In the genomic region with DNA sequence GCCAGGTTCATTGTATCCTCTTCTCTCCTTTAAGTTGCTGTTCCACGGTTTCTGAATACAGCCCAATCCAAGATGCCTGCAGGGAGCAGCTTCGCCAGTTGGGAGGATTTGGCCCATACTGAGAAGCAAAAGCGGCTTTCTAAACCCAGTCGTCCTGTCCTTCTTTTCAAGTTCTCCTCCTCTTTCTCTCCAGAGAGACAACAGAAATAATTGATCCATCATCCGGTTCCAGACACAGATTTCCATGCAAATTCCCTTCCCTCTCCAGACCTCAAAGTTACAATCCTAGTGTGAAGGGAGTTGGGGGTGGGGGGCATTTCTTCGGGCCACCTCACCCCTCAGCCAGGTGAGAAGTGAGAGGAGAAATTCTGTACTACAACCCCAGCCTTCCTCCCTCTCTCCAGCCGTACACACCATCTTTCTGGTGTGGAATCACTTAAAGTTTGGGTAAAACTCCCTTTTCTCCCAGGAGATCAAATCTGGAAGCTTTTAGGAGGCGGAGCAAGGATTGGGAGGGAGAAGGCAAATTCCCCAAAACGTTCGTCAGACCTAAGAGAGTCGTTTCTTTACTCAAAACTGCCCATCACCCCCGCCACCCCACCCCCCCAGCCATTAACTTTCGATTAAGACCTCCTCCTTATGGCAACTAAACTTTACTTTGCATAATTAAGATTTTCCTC, we compare ENCODE assay signal across 8 mouse cellular contexts. TPM values are rescaled to one million over a fixed set of nuclear protein-coding genes. Genes with fewer than 3 reads are reported as not detected.
DNase-seq lines count a peak whose midpoint lies in the region; ATAC-seq and TF ChIP-seq lines count a peak whose summit lies in the region.

No protein-coding gene starts in this region.

- peak overlapping the region; percentile 62 for H3K9ac ChIP-seq in embryonic facial prominence, embryonic 15.5 days
- peak overlapping the region; percentile 52; the same call in 1 of the 2 replicates for H3K9ac ChIP-seq in hindbrain, embryonic 14.5 days
- peak overlapping the region; percentile 24; the same call in 1 of the 2 replicates for H3K9ac ChIP-seq in midbrain, embryonic 14.5 days (replicated peaks; ENCODE audit: low read length)

- H3K36me3 ChIP-seq in embryonic facial prominence, embryonic 15.5 days, result no peaks in the 10 kb centered on the region
- H3K36me3 ChIP-seq in hindbrain, embryonic 14.5 days (replicated peaks; ENCODE audit: control insufficient read depth, insufficient read depth), result no peaks in the 10 kb centered on the region
- H3K36me3 ChIP-seq in midbrain, embryonic 14.5 days (ENCODE audit: control insufficient read depth, insufficient read depth, low read length), result no peaks in the 10 kb centered on the region

- WGBS in embryonic facial prominence, embryonic 15.5 days, result 2% methylated on average over 13 of the region's 13 CpGs
- under 1% methylated on average over 13 of the region's 13 CpGs for WGBS in hindbrain, embryonic 14.5 days
- under 1% methylated on average over 13 of the region's 13 CpGs for WGBS in midbrain, embryonic 14.5 days

- H3K4me1 ChIP-seq in embryonic facial prominence, embryonic 15.5 days, result peaks cover 8% of the 10 kb centered on the region; the same call in 1 of the 2 replicates
- peaks cover 18% of the 10 kb centered on the region; the same call in 1 of the 2 replicates for H3K4me1 ChIP-seq in hindbrain, embryonic 14.5 days (replicated peaks; ENCODE audit: control insufficient read depth, insufficient read depth, low read length)
- peaks cover 5% of the 10 kb centered on the region; the same call in 1 of the 2 replicates for H3K4me1 ChIP-seq in midbrain, embryonic 14.5 days (ENCODE audit: control insufficient read depth, insufficient read depth, low read length)

- peak overlapping the region; percentile 72 for H3K4me2 ChIP-seq in embryonic facial prominence, embryonic 15.5 days (replicated peaks)
- H3K4me2 ChIP-seq in hindbrain, embryonic 14.5 days (replicated peaks), result peak overlapping the region; percentile 89
- peak overlapping the region; percentile 88 for H3K4me2 ChIP-seq in midbrain, embryonic 14.5 days (ENCODE audit: low read length)

- no peaks in the 10 kb centered on the region for H3K9me3 ChIP-seq in embryonic facial prominence, embryonic 15.5 days (replicated peaks)
- no peaks in the 10 kb centered on the region for H3K9me3 ChIP-seq in hindbrain, embryonic 14.5 days (ENCODE audit: control insufficient read depth, low read length)
- no peaks in the 10 kb centered on the region for H3K9me3 ChIP-seq in midbrain, embryonic 14.5 days (ENCODE audit: control insufficient read depth, low read length)

- H3K4me3 ChIP-seq in layer of hippocampus, adult 2 months, result peak overlapping the region; percentile 60
- peak overlapping the region; percentile 87 for H3K4me3 ChIP-seq in embryonic facial prominence, embryonic 15.5 days (replicated peaks)
- H3K4me3 ChIP-seq in hindbrain, embryonic 14.5 days (replicated peaks; ENCODE audit: low read length), result peak overlapping the region; percentile 75
- H3K4me3 ChIP-seq in midbrain, embryonic 14.5 days (replicated peaks; ENCODE audit: low read depth, low read length), result peak overlapping the region; percentile 67

- TF ChIP-seq CTCF in layer of hippocampus, adult 2 months (conservative IDR thresholded peaks at IDR 0.05), result no peak

- no peaks in the 10 kb centered on the region for H3K27me3 ChIP-seq in embryonic facial prominence, embryonic 15.5 days
- H3K27me3 ChIP-seq in hindbrain, embryonic 14.5 days (ENCODE audit: control insufficient read depth, insufficient read depth, low read length), result peaks cover 10% of the 10 kb centered on the region; the same call in 1 of the 2 replicates
- peaks cover 7% of the 10 kb centered on the region; the same call in 1 of the 2 replicates for H3K27me3 ChIP-seq in midbrain, embryonic 14.5 days (ENCODE audit: control insufficient read depth, insufficient read depth, low read length)

- peak overlapping the region; percentile 80 for H3K27ac ChIP-seq in layer of hippocampus, adult 2 months
- peak overlapping the region; percentile 99 for H3K27ac ChIP-seq in embryonic facial prominence, embryonic 15.5 days (replicated peaks)
- H3K27ac ChIP-seq in hindbrain, embryonic 14.5 days, result peak overlapping the region; percentile 86
- peak overlapping the region; percentile 92 for H3K27ac ChIP-seq in midbrain, embryonic 14.5 days (replicated peaks; ENCODE audit: low read depth, low read length)

- ATAC-seq in embryonic facial prominence, embryonic 15.5 days (ENCODE audit: insufficient number of reproducible peaks, low FRiP score, low TSS enrichment, low read depth), result no peak
- no peak for ATAC-seq in hindbrain, embryonic 14.5 days (ENCODE audit: low FRiP score)
- ATAC-seq in midbrain, embryonic 14.5 days (ENCODE audit: low FRiP score, low TSS enrichment), result no peak

- no peak for DNase-seq in layer of hippocampus, adult 2 months (ENCODE audit: low spot score in 2 of 2)
- no peak for DNase-seq in layer of hippocampus, postnatal 36 days
- DNase-seq in hindbrain, embryonic 14.5 days (ENCODE audit: low spot score), result no peak
- peak; percentile 64 for DNase-seq in midbrain, embryonic 14.5 days
- no peak for DNase-seq in right cerebral cortex, postnatal 4 days
- no peak for DNase-seq in thymus, postnatal 25 days
- DNase-seq in thymus, postnatal 14 days, result no peak

RNA-seq across cellular contexts. Expression of a gene that starts 1.2 kb away (rescaled TPM):
- 1 to 10 TPM; 7.5 to 9.2 TPM for total RNA-seq in layer of hippocampus, adult 2 months (2021)
- 1 to 10 TPM; 6.3 to 8.9 TPM for total RNA-seq in layer of hippocampus, postnatal 36 days (2021)
- polyA plus RNA-seq in embryonic facial prominence, embryonic 15.5 days (2015; fragmentation: Nextera tagmentation; extraction: Ambion mirVana), result 45.8 and 47.6 TPM in 2 replicates
- polyA plus RNA-seq in hindbrain, embryonic 14.5 days (2014; fragmentation: Nextera tagmentation; extraction: Ambion mirVana), result 8.2 and 9.2 TPM in 2 replicates
- 7.2 and 8.0 TPM in 2 replicates for polyA plus RNA-seq in midbrain, embryonic 14.5 days (2014; fragmentation: Nextera tagmentation; extraction: Ambion mirVana)

RNA-seq across cellular contexts. Expression of a gene that starts 23.7 kb away (rescaled TPM):
- 1 to 10 TPM; 3.9 to 4.2 TPM for total RNA-seq in layer of hippocampus, adult 2 months (2021)
- 1 to 10 TPM in 1 of 2 experiments, under 1 TPM in 1; 0.90 to 3.2 TPM for total RNA-seq in layer of hippocampus, postnatal 36 days (2021)
- polyA plus RNA-seq in embryonic facial prominence, embryonic 15.5 days (2015; fragmentation: Nextera tagmentation; extraction: Ambion mirVana), result 11.1 and 12.0 TPM in 2 replicates
- 3.7 and 4.3 TPM in 2 replicates for polyA plus RNA-seq in hindbrain, embryonic 14.5 days (2014; fragmentation: Nextera tagmentation; extraction: Ambion mirVana)
- polyA plus RNA-seq in midbrain, embryonic 14.5 days (2014; fragmentation: Nextera tagmentation; extraction: Ambion mirVana), result 2.3 and 4.2 TPM in 2 replicates

RNA-seq across cellular contexts. Expression of a gene that starts 46.8 kb away (rescaled TPM):
- 10 to 100 TPM; 53.0 to 58.9 TPM for total RNA-seq in layer of hippocampus, adult 2 months (2021)
- total RNA-seq in layer of hippocampus, postnatal 36 days (2021), result 10 to 100 TPM; 44.1 to 58.6 TPM
- polyA plus RNA-seq in embryonic facial prominence, embryonic 15.5 days (2015; fragmentation: Nextera tagmentation; extraction: Ambion mirVana), result 56.2 and 59.1 TPM in 2 replicates
- 48.2 and 55.3 TPM in 2 replicates for polyA plus RNA-seq in hindbrain, embryonic 14.5 days (2014; fragmentation: Nextera tagmentation; extraction: Ambion mirVana)
- polyA plus RNA-seq in midbrain, embryonic 14.5 days (2014; fragmentation: Nextera tagmentation; extraction: Ambion mirVana), result 51.3 and 58.4 TPM in 2 replicates
